Mouse (Mus musculus) forebrain, postnatal 0 days (tissue): ENCODE measurements around the gene Plekhm2. TPM values are rescaled to one million over a fixed set of nuclear protein-coding genes. Genes with fewer than 3 reads are reported as not detected.

Experiments
- ATAC-seq: fragments of 200-750 bp; cut with Nextera tagmentation; 2 replicates; pipeline ENCODE4 v1.8.0; 2017; ENCODE audit warnings: mild to moderate bottlenecking, moderate library complexity
- DNase-seq: peaks from one replicate; pipeline ENCODE4 v3.0.0-alpha.2; 2015
- H3K27ac ChIP-seq: fragments of 300-500 bp; sonication (generic); 2 replicates; pipeline ENCODE4 v1.5.1; 2014; ENCODE audit warnings: low read depth, mild to moderate bottlenecking, antibody characterized with exemption, low read length, moderate library complexity, mixed read lengths
- H3K27me3 ChIP-seq: fragments of 300-500 bp; sonication (generic); 2 replicates; pipeline ENCODE4 v1.6.1; 2014; ENCODE audit warnings: mild to moderate bottlenecking, low read length, mixed read lengths; ENCODE audit not compliant: insufficient read depth
- H3K36me3 ChIP-seq: fragments of 300-500 bp; sonication (generic); 2 replicates; pipeline ENCODE4 v1.6.1; 2014; ENCODE audit warnings: mild to moderate bottlenecking, moderate library complexity; ENCODE audit not compliant: insufficient read depth
- H3K4me1 ChIP-seq: fragments of 300-500 bp; sonication (generic); 2 replicates; pipeline ENCODE4 v1.6.1; 2014; ENCODE audit warnings: antibody characterized with exemption; ENCODE audit not compliant: insufficient read depth
- H3K4me2 ChIP-seq: fragments of 300-500 bp; sonication (generic); 2 replicates; pipeline ENCODE4 v1.6.1; 2014; ENCODE audit warnings: low read depth, mild to moderate bottlenecking, moderate library complexity
- H3K4me3 ChIP-seq: fragments of 300-500 bp; sonication (generic); 2 replicates; pipeline ENCODE4 v1.5.1; 2014; ENCODE audit warnings: low read depth, low read length, mixed read lengths
- H3K9ac ChIP-seq: fragments of 300-500 bp; sonication (generic); 2 replicates; pipeline ENCODE4 v1.6.1; 2014; ENCODE audit warnings: mild to moderate bottlenecking
- H3K9me3 ChIP-seq: fragments of 300-500 bp; sonication (generic); 2 replicates; pipeline ENCODE4 v1.6.1; 2016; ENCODE audit warnings: low read length
- CTCF ChIP-seq: sonication (generic); IDR thresholded peaks from 2 replicates; pipeline ENCODE4 v1.5.1; 2016; ENCODE audit warnings: antibody characterized with exemption, control low read depth, low read depth
- WGBS: fragments of 180-500 bp; shearing (Covaris S2); extraction: QIAGEN DNeasy Blood & Tissue Kit; methylation state at CpG from one replicate; pipeline ENCODE4 v1.1.7; 2014; 5-methylcytosine and 5-hydroxymethylcytosine counted together
- polyA plus RNA-seq: library from polyadenylated mRNA; unstranded; fragments of >200 nt; fragmentation: Nextera tagmentation; extraction: Ambion mirVana; gene quantifications from 2 replicates; pipeline ENCODE4 v1.2.1, GENCODE M21; 2015
- total RNA-seq: library from RNA; depleted of rRNA; stranded (reverse); fragments of >200 nt; gene quantifications from 2 replicates; pipeline ENCODE4 v1.2.3, GENCODE M21; 2014

Plekhm2 gene
- total and polyA plus RNA-seq, 2 experiments from 2014 or later, result 5.6 to 33.7 TPM

DNA sequence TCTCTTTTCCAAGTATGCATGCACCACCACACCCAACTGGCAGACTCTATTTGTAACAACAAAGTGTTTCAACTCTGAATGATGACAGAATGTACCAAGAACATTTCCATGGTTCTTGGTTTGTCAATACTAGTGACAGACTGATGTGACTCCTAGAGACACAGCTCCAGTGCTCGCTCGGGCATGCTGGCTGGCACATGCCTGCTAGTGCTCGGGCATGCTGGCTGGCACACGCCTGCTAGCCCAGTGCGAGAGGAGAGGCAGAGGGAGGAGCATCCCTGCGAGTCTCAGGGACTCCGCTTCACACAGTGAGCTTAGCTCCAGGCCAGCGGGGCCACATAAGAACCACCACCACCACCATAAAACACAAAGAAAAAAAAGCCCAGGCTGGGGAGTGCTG is 30.0 kb upstream of the Plekhm2 start:
- Histone ChIP-seq H3K27ac (no peak overlapping the region), H3K36me3 (peaks cover 61% of the 10 kb centered on the region), H3K4me3 (no peak overlapping the region)

DNA sequence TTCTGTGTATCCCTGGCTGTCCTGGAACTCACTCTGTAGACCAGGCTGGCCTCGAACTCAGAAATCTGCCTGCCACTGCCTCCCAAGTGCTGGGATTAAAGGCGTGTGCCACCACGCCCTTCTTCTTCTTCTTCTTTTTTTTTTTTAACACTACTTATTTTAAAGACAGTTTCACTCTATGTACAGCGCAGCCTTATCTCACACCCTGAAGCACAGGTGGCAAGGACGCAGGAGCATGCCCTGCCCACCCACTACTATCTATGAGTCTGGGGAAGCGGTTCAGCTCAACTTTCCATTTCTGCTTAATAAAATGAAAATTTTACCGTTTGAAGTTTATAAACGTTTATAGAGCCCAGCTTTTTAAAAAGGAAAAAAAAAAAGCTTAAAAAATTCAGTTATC is 23.8 kb upstream of the Plekhm2 start:
- DNase-seq, result no peak
- Histone ChIP-seq H3K9me3 (no peaks in the 10 kb centered on the region), H3K4me2 (no peak overlapping the region), H3K4me1 (no peaks in the 10 kb centered on the region), H3K36me3 (peaks cover 46% of the 10 kb centered on the region), H3K27me3 (no peaks in the 10 kb centered on the region), H3K9ac (no peak overlapping the region), H3K27ac (no peak overlapping the region), H3K4me3 (no peak overlapping the region)
- WGBS, result 96% methylated on average over 8 of the region's 8 CpGs
- no peak for ATAC-seq
- no peak for TF ChIP-seq CTCF

More for the DNA sequence above, 30.0 kb upstream of the Plekhm2 start:
- H3K27me3 ChIP-seq, result no peaks in the 10 kb centered on the region
- ATAC-seq, result no peak
- H3K9me3 ChIP-seq, result no peaks in the 10 kb centered on the region
- no peak for DNase-seq
- no peak for TF ChIP-seq CTCF
- no peak overlapping the region for H3K4me2 ChIP-seq
- 90% methylated on average over 8 of the region's 8 CpGs for WGBS
- no peaks in the 10 kb centered on the region for H3K4me1 ChIP-seq
- no peak overlapping the region for H3K9ac ChIP-seq

DNA sequence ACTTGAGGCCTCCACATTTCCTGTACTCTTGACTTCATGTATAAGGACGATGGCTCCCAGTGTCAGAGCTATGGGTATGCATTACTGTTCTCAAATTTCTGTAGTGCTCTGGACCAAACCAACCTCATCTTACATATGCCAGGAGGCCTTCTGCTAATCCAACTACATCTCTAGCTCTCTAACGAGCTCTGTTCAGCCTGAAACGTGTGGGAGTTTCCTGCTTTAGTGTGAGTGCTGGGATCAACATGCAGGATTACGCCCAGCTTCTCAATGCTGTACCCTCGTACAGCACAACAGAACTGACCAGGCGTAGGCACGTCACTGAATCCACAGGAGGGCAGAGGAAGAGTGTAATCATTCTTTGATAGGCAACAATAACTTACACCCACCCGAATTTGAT is 21.8 kb upstream of the Plekhm2 start:
- Histone ChIP-seq H3K4me2 (no peak overlapping the region), H3K4me1 (no peaks in the 10 kb centered on the region), H3K4me3 (no peak overlapping the region), H3K36me3 (peaks cover 39% of the 10 kb centered on the region), H3K9me3 (no peaks in the 10 kb centered on the region), H3K9ac (no peak overlapping the region), H3K27ac (no peak overlapping the region), H3K27me3 (no peaks in the 10 kb centered on the region)
- 61% methylated on average over 8 of the region's 8 CpGs for whole genome bisulfite sequencing
- DNase-seq, result no peak
- TF ChIP-seq CTCF, result no peak
- ATAC-seq, result no peak

DNA sequence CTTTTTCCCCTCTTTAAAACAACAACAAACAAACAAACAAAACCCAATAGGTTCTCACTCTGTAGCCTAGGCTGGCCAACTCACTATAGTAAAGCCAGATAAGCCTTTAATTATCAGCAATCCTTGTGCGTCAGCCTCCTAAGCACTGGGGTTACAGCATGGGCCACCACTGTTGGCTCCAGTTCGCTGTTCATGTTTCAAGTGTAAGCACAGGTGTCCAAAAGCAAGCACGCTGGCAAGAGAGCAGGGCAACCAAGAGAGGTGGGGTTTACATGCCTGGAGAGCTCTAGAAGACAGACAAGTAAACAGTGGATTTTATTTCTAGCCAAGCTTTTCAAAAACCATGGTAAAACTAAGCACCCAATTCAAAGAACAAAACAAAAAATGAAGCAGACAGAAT is 21.4 kb upstream of the Plekhm2 start:
- Histone ChIP-seq H3K36me3 (peaks cover 34% of the 10 kb centered on the region), H3K27me3 (no peaks in the 10 kb centered on the region), H3K4me2 (no peak overlapping the region), H3K4me1 (no peaks in the 10 kb centered on the region), H3K9me3 (no peaks in the 10 kb centered on the region), H3K9ac (no peak overlapping the region), H3K27ac (no peak overlapping the region), H3K4me3 (no peak overlapping the region)
- WGBS, result 77% methylated on average over 3 of the region's 3 CpGs
- no peak for ATAC-seq
- no peak for DNase-seq
- no peak for TF ChIP-seq CTCF

DNA sequence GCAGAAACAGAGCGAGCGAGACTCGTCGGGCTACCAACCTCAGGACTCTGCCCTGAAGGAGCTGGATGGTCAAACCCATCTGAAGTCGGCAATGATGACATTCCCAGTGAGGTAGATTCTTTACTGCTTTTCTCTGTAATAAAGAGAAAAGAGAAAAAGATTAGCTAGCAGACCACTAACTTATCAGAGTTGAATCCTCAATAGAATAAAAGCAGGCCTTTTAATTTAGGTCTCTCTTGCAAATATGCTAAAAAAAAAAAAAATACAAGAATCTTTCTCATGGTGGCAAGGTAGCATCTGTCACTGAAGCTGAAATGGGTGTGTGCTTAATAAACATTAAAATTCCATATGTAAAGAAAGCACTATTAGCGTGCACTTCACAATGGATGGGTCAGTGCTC is 20.8 kb upstream of the Plekhm2 start, which contains the start of gene Rsc1a1:
Rsc1a1 (minus strand) TSS at position 101 of the 400 bp plus-strand sequence.
- TF ChIP-seq CTCF, result no peak
- Histone ChIP-seq H3K4me2 (no peak within 1 kb of the TSS), H3K9me3 (no peaks in the 10 kb centered on the region), H3K36me3 (peaks cover 29% of the 10 kb centered on the region), H3K4me3 (no peak within 1 kb of the TSS), H3K27ac (no peak within 1 kb of the TSS), H3K4me1 (no peaks in the 10 kb centered on the region), H3K27me3 (no peaks in the 10 kb centered on the region), H3K9ac (no peak within 1 kb of the TSS)
- 94% methylated on average over 6 of the region's 6 CpGs for WGBS
- ATAC-seq (no peak), DNase-seq (no peak)

GRCm38 (mm10) chr4:141682706-141683230 is 18.1 kb upstream of the Plekhm2 start:
- no peak overlapping the region for H3K9ac ChIP-seq
- ATAC-seq (no peak), DNase-seq (no peak)
- H3K4me3 ChIP-seq, result no peak overlapping the region
- no peaks in the 10 kb centered on the region for H3K27me3 ChIP-seq
- no peak overlapping the region for H3K27ac ChIP-seq
- H3K4me2 ChIP-seq, result no peak overlapping the region
- no peaks in the 10 kb centered on the region for H3K9me3 ChIP-seq
- 53% methylated on average over 12 of the region's 12 CpGs for WGBS
- no peaks in the 10 kb centered on the region for H3K4me1 ChIP-seq
- H3K36me3 ChIP-seq, result peaks cover 29% of the 10 kb centered on the region
- TF ChIP-seq CTCF, result no peak

DNA sequence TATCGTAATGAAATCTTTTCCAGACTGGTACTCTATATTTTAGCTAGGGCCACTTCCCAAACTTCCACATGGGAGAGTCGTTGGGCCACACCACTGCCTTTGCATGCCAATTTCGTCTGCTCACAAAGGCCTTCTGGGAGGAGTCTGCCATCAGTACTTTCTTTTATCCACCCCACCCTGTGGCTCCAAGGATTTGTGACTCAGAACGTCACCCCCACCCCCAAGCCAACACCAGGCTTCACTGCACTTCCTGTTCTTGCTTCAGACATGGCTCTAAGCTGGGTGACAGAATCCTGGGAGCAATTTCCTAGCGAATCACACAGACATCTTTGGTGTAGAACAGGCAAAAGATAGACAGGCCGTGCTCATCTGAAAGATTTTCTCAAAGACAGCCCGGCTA is 17.1 kb upstream of the Plekhm2 start:
- no peak overlapping the region for H3K27ac ChIP-seq
- 55% methylated on average over 7 of the region's 7 CpGs for WGBS
- no peaks in the 10 kb centered on the region for H3K4me1 ChIP-seq
- no peaks in the 10 kb centered on the region for H3K27me3 ChIP-seq
- no peak overlapping the region for H3K4me2 ChIP-seq
- H3K9ac ChIP-seq, result no peak overlapping the region
- H3K36me3 ChIP-seq, result peaks cover 25% of the 10 kb centered on the region
- no peaks in the 10 kb centered on the region for H3K9me3 ChIP-seq
- ATAC-seq (no peak), DNase-seq (no peak)
- no peak overlapping the region for H3K4me3 ChIP-seq
- TF ChIP-seq CTCF, result no peak

DNA sequence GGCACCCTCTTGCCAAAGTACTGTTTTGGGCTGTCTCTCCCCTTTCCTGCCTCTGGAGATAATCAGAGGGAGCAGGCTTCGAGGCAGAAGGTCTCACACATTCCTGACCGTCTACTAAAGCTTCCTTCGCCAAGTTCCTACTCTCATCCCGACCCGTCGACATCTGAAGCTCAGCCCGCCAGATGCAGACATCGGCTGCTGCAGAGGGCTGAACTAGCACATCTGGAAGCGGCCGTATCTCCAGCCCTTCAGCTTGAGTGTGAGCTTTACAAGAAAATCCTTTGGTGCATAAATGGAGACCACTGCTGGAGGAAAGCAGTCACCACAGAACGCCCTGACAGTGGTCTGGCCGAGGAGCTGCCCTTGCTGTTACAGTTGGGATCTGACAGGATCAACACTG is 16.2 kb upstream of the Plekhm2 start:
- Histone ChIP-seq H3K27me3 (no peaks in the 10 kb centered on the region), H3K27ac (no peak overlapping the region), H3K4me1 (no peaks in the 10 kb centered on the region), H3K9ac (no peak overlapping the region), H3K9me3 (no peaks in the 10 kb centered on the region), H3K4me2 (no peak overlapping the region), H3K4me3 (no peak overlapping the region), H3K36me3 (peaks cover 22% of the 10 kb centered on the region)
- 85% methylated on average over 12 of the region's 12 CpGs for WGBS
- TF ChIP-seq CTCF, result no peak
- DNase-seq, result no peak
- no peak for ATAC-seq
